Mouse (Mus musculus) spleen, adult 2 months (tissue): Measurements from ENCODE around the gene Knl1.

Source experiments
- CTCF ChIP-seq: fragments of 200-500 bp; IDR thresholded peaks from 2 replicates; pipeline ENCODE4 v1.5.1; 2011; ENCODE audit warnings: mild to moderate bottlenecking, inconsistent platforms; ENCODE audit not compliant: insufficient read depth, insufficient read length, insufficient replicate concordance; ENCODE audit errors: extremely low read depth
- POLR2A ChIP-seq: fragments of 200-500 bp; IDR thresholded peaks from 2 replicates; pipeline ENCODE4 v1.6.1; 2011; ENCODE audit warnings: low read depth, low read length, inconsistent platforms

GRCm38 (mm10) chr2:118998115-118998866 is 48.6 kb upstream of the Knl1 start:
- TF ChIP-seq CTCF (no peak), POLR2A (no peak)
